Mouse (Mus musculus) liver, embryonic 14.5 days (tissue): ENCODE results near the gene Xpo4.

Experiments used
- CTCF ChIP-seq: IDR thresholded peaks from 2 replicates; pipeline ENCODE4 v1.5.1; 2016; ENCODE audit warnings: antibody characterized with exemption, low read depth, control low read depth
- EP300 ChIP-seq: IDR thresholded peaks from 2 replicates; pipeline ENCODE4 v1.6.1; 2016; ENCODE audit warnings: antibody characterized with exemption, low read depth

DNA sequence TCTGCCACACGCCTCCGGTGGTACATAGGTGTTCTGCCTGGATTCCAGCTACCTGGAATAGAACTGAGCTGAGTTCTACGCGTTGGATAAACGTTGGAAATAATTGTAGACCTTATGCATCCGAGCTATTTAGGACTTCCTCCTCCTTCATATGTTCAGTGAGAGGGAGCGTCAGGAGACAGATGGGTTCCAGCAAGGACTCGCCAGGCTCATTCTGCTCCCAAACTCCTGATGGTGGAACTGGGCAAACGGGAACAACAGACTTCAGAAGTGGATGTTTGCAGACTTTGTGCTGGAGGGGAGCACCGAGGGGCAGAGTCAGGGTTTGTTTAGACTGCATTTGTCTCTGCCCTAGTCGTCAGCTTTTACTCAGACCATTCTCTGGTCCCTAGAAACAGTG, 124.5 kb downstream of the Xpo4 start:
- no peak for TF ChIP-seq CTCF
- TF ChIP-seq EP300: no peak
